ENCODE assay signal across 23 mouse cellular contexts in the genomic region with DNA sequence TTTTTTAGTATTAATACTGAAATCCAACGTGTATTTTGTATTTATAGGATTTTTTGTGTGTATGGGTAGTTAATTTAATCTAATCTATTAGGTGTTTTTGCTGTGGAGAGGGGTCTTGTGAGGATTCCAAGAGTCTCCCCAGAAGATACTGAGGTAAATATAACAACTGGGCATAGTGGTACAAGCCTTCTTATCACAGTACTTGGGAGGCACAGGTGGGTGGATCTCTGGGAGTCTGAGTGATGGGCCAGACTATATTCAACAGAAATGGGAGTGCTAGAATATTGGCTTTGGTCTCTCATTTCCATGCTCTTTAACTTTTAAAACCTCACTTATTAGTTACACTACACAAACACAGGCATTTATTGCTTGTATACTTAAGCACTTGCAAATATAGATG. TPM values are rescaled to one million over a fixed set of nuclear protein-coding genes. Genes with fewer than 3 reads are reported as not detected.
DNase-seq lines count a peak whose midpoint lies in the region; ATAC-seq and TF ChIP-seq lines count a peak whose summit lies in the region.
"Had no signal": no experiment of that assay in that cellular context is flagged by ENCODE, and none has a peak within 500 bp of the region (broad histone marks: within the 10 kb centered on the region; RNA-seq: fewer than 3 reads in every experiment).

No protein-coding gene starts in this region.

- no peak for TF ChIP-seq EP300 in stomach, postnatal 0 days (optimal IDR thresholded peaks at IDR 0.05)
- TF ChIP-seq EP300 in heart, adult 2 months (IDR thresholded peaks at IDR 0.05; ENCODE audit: insufficient read depth, low read depth, low read length), result no peak

- no peak overlapping the region for H3K4me3 ChIP-seq in stomach, embryonic 15.5 days (replicated peaks)
- H3K4me3 ChIP-seq in stomach, postnatal 0 days (ENCODE audit: low read depth, low read length), result no peak overlapping the region
- H3K4me3 ChIP-seq in liver, embryonic 11.5 days (ENCODE audit: low read depth, low read length), result no peak overlapping the region
- H3K4me3 ChIP-seq in liver, embryonic 15.5 days (replicated peaks), result 0 out of 2 replicates have a peak overlapping the region, but pooled peaks have one; percentile 1
- H3K4me3 ChIP-seq in heart, adult 2 months, result no peak overlapping the region
- H3K4me3 ChIP-seq: embryonic facial prominence, embryonic 10.5 days; forebrain, embryonic 12.5 days; heart, embryonic 10.5 days; hindbrain, embryonic 13.5 days had no signal

- H3K79me2 ChIP-seq in heart, adult 2 months (replicated peaks; ENCODE audit: control insufficient read depth, insufficient read depth, low read length), result no peaks in the 10 kb centered on the region

- H3K9me3 ChIP-seq in stomach, embryonic 15.5 days, result no peaks in the 10 kb centered on the region
- no peaks in the 10 kb centered on the region for H3K9me3 ChIP-seq in stomach, postnatal 0 days (ENCODE audit: control insufficient read depth, low read length)
- no peaks in the 10 kb centered on the region for H3K9me3 ChIP-seq in liver, embryonic 11.5 days (ENCODE audit: control insufficient read depth, low read length)
- H3K9me3 ChIP-seq in liver, embryonic 15.5 days (replicated peaks), result no peaks in the 10 kb centered on the region
- H3K9me3 ChIP-seq: embryonic facial prominence, embryonic 10.5 days; forebrain, embryonic 12.5 days; G1E; heart, embryonic 10.5 days; hindbrain, embryonic 13.5 days had no signal

- DNase-seq in stomach, postnatal 0 days (ENCODE audit: low spot score), result no peak
- no peak for DNase-seq in liver, embryonic 11.5 days (ENCODE audit: low spot score)
- DNase-seq in gastrocnemius, postnatal 25 days, result no peak
- DNase-seq in heart, adult 2 months, result no peak
- no peak for DNase-seq in cerebellum, adult 11 months
- DNase-seq: adrenal gland, adult 8-10 months; adrenal gland, postnatal 36 days; B cell, adult 2 months; cerebellum, adult 18-20 months; cerebellum, postnatal 10 days; gastrocnemius, postnatal 36 days; heart, postnatal 10 days had no signal

- no peaks in the 10 kb centered on the region for H3K27me3 ChIP-seq in stomach, embryonic 15.5 days (replicated peaks)
- no peaks in the 10 kb centered on the region for H3K27me3 ChIP-seq in stomach, postnatal 0 days (ENCODE audit: control insufficient read depth, insufficient read depth, low read length)
- H3K27me3 ChIP-seq in liver, embryonic 11.5 days (replicated peaks; ENCODE audit: control insufficient read depth, insufficient read depth, low read length), result no peaks in the 10 kb centered on the region
- no peaks in the 10 kb centered on the region; the same call in 1 of the 2 replicates for H3K27me3 ChIP-seq in liver, embryonic 15.5 days
- H3K27me3 ChIP-seq in heart, adult 2 months (ENCODE audit: control insufficient read depth, insufficient read depth, low read length), result no peaks in the 10 kb centered on the region
- H3K27me3 ChIP-seq: forebrain, embryonic 12.5 days; hindbrain, embryonic 13.5 days had no signal

- H3K4me1 ChIP-seq in stomach, embryonic 15.5 days, result no peaks in the 10 kb centered on the region
- no peaks in the 10 kb centered on the region for H3K4me1 ChIP-seq in stomach, postnatal 0 days (replicated peaks; ENCODE audit: control insufficient read depth, insufficient read depth)
- peaks cover 7% of the 10 kb centered on the region for H3K4me1 ChIP-seq in liver, embryonic 11.5 days (replicated peaks; ENCODE audit: control insufficient read depth, insufficient read depth, low read length)
- H3K4me1 ChIP-seq in liver, embryonic 15.5 days (replicated peaks), result peaks cover 27% of the 10 kb centered on the region
- H3K4me1 ChIP-seq in heart, adult 2 months (ENCODE audit: control insufficient read depth, insufficient read depth, low read length), result no peaks in the 10 kb centered on the region
- H3K4me1 ChIP-seq: forebrain, embryonic 12.5 days; hindbrain, embryonic 13.5 days had no signal

- no peak for TF ChIP-seq POLR2A in heart, adult 2 months (IDR thresholded peaks at IDR 0.05; ENCODE audit: insufficient read depth, low read depth, low read length)

- no peak overlapping the region for H3K9ac ChIP-seq in stomach, embryonic 15.5 days
- H3K9ac ChIP-seq in stomach, postnatal 0 days (ENCODE audit: low read length), result no peak overlapping the region
- H3K9ac ChIP-seq in liver, embryonic 11.5 days (ENCODE audit: low read depth, low read length), result no peak overlapping the region
- no peak overlapping the region for H3K9ac ChIP-seq in liver, embryonic 15.5 days
- H3K9ac ChIP-seq in heart, adult 2 months (ENCODE audit: low read depth, low read length), result no peak overlapping the region
- H3K9ac ChIP-seq: hindbrain, embryonic 13.5 days had no signal

- no peak overlapping the region for H3K27ac ChIP-seq in stomach, embryonic 15.5 days
- H3K27ac ChIP-seq in stomach, postnatal 0 days (replicated peaks), result no peak overlapping the region
- H3K27ac ChIP-seq in liver, embryonic 11.5 days (ENCODE audit: low read depth, low read length), result 0 out of 2 replicates have a peak overlapping the region, but pooled peaks have one; percentile 25
- peak overlapping the region; percentile 78 for H3K27ac ChIP-seq in liver, embryonic 15.5 days (replicated peaks)
- no peak overlapping the region for H3K27ac ChIP-seq in heart, adult 2 months
- H3K27ac ChIP-seq: embryonic facial prominence, embryonic 10.5 days; forebrain, embryonic 12.5 days; hindbrain, embryonic 13.5 days; hindbrain, postnatal 0 days had no signal

- TF ChIP-seq CTCF in stomach, postnatal 0 days (IDR thresholded peaks at IDR 0.05; ENCODE audit: low read depth), result no peak
- no peak for TF ChIP-seq CTCF in heart, adult 2 months (IDR thresholded peaks at IDR 0.05)

- H3K36me3 ChIP-seq in stomach, embryonic 15.5 days, result no peaks in the 10 kb centered on the region
- H3K36me3 ChIP-seq in stomach, postnatal 0 days (ENCODE audit: control insufficient read depth, insufficient read depth, low read length), result no peaks in the 10 kb centered on the region
- no peaks in the 10 kb centered on the region for H3K36me3 ChIP-seq in liver, embryonic 11.5 days (ENCODE audit: control insufficient read depth, insufficient read depth, low read length)
- H3K36me3 ChIP-seq in liver, embryonic 15.5 days (replicated peaks), result no peaks in the 10 kb centered on the region
- H3K36me3 ChIP-seq in heart, adult 2 months (ENCODE audit: control insufficient read depth, insufficient read depth, low read length), result no peaks in the 10 kb centered on the region
- H3K36me3 ChIP-seq: embryonic facial prominence, embryonic 10.5 days; forebrain, embryonic 12.5 days; G1E; heart, embryonic 10.5 days; hindbrain, embryonic 13.5 days had no signal

- ATAC-seq in stomach, embryonic 15.5 days (ENCODE audit: insufficient read depth, low FRiP score, low read depth), result peak; percentile 63; the same call in 1 of the 2 replicates
- ATAC-seq in stomach, postnatal 0 days (ENCODE audit: low FRiP score, low TSS enrichment), result no peak
- ATAC-seq in liver, embryonic 11.5 days (replicated peaks; ENCODE audit: low FRiP score), result peak; percentile 85
- peak; percentile 96 for ATAC-seq in liver, embryonic 15.5 days (ENCODE audit: insufficient read depth)
- ATAC-seq: CD4-positive, CD25-positive, alpha-beta regulatory T cell, adult 4 months; forebrain, embryonic 16.5 days; hindbrain, postnatal 0 days had no signal

- intact Hi-C loops in heart, adult 2 months (cut with DNase I), result loop anchor here (5.0 kb wide), 1 partner anchor 36 kb away; the partner anchor contains the start of gene Arrb1

- 36% methylated on average over 1 of the region's 1 CpGs for WGBS in stomach, embryonic 15.5 days
- 49% methylated on average over 1 of the region's 1 CpGs for WGBS in stomach, postnatal 0 days
- WGBS in liver, embryonic 11.5 days, result 52% methylated on average over 1 of the region's 1 CpGs
- 46% methylated on average over 1 of the region's 1 CpGs for WGBS in liver, embryonic 15.5 days (ENCODE audit: insufficient replicate concordance)
- WGBS in heart, adult 2 months, result 47% methylated on average over 1 of the region's 1 CpGs

- H3K4me2 ChIP-seq in stomach, embryonic 15.5 days, result no peak overlapping the region
- no peak overlapping the region for H3K4me2 ChIP-seq in stomach, postnatal 0 days (replicated peaks; ENCODE audit: low read depth)
- no peak overlapping the region for H3K4me2 ChIP-seq in liver, embryonic 11.5 days
- peak overlapping the region; percentile 48 for H3K4me2 ChIP-seq in liver, embryonic 15.5 days
- H3K4me2 ChIP-seq: forebrain, embryonic 12.5 days; hindbrain, embryonic 13.5 days had no signal

RNA-seq across cellular contexts. Expression of gene Rps3, which starts 17.6 kb away (rescaled TPM):
- polyA plus RNA-seq in stomach, embryonic 15.5 days (2015; fragmentation: Nextera tagmentation; extraction: Ambion mirVana), result 765 and 776 TPM in 2 replicates
- polyA plus RNA-seq in stomach, postnatal 0 days (2015; fragmentation: Nextera tagmentation; extraction: Ambion mirVana), result 688 and 733 TPM in 2 replicates
- 934 and 944 TPM in 2 replicates for polyA plus RNA-seq in liver, embryonic 11.5 days (2014; fragmentation: Nextera tagmentation; extraction: Ambion mirVana)
- 380 and 449 TPM in 2 replicates for polyA plus RNA-seq in liver, embryonic 15.5 days (2015; fragmentation: Nextera tagmentation; extraction: Ambion mirVana)
- 100 to 1,000 TPM; 239 to 240 TPM for total RNA-seq in gastrocnemius, postnatal 25 days (2021)
- 100 to 1,000 TPM; 316 to 361 TPM for total RNA-seq in heart, adult 2 months (2021)
- polyA plus RNA-seq in heart, adult 2 months (2012; rRNA removed), result 196 and 320 TPM in 2 replicates

RNA-seq across cellular contexts. Expression of gene Arrb1, which starts 34.1 kb away (rescaled TPM):
- 11.4 and 13.5 TPM in 2 replicates for polyA plus RNA-seq in stomach, embryonic 15.5 days (2015; fragmentation: Nextera tagmentation; extraction: Ambion mirVana)
- polyA plus RNA-seq in stomach, postnatal 0 days (2015; fragmentation: Nextera tagmentation; extraction: Ambion mirVana), result 3.6 and 4.4 TPM in 2 replicates
- polyA plus RNA-seq in liver, embryonic 11.5 days (2014; fragmentation: Nextera tagmentation; extraction: Ambion mirVana), result 27.9 and 28.9 TPM in 2 replicates
- polyA plus RNA-seq in liver, embryonic 15.5 days (2015; fragmentation: Nextera tagmentation; extraction: Ambion mirVana), result 97.2 and 101 TPM in 2 replicates
- total RNA-seq in gastrocnemius, postnatal 25 days (2021), result 10 to 100 TPM; 12.4 to 15.6 TPM
- total RNA-seq in heart, adult 2 months (2021), result 10 to 100 TPM; 15.6 to 22.4 TPM
- polyA plus RNA-seq in heart, adult 2 months (2012; rRNA removed), result 16.1 and 22.5 TPM in 2 replicates

RNA-seq across cellular contexts. Expression of gene Klhl35, which starts 35.3 kb away (rescaled TPM):
- 0.58 and 0.78 TPM in 2 replicates for polyA plus RNA-seq in stomach, embryonic 15.5 days (2015; fragmentation: Nextera tagmentation; extraction: Ambion mirVana)
- 0.97 and 1.3 TPM in 2 replicates for polyA plus RNA-seq in stomach, postnatal 0 days (2015; fragmentation: Nextera tagmentation; extraction: Ambion mirVana)
- 0.23 and 0.32 TPM in 2 replicates for polyA plus RNA-seq in liver, embryonic 11.5 days (2014; fragmentation: Nextera tagmentation; extraction: Ambion mirVana)
- polyA plus RNA-seq in liver, embryonic 15.5 days (2015; fragmentation: Nextera tagmentation; extraction: Ambion mirVana), result 0.06 and 0.09 TPM in 2 replicates
- not detected for total RNA-seq in gastrocnemius, postnatal 25 days (2021)
- total RNA-seq in heart, adult 2 months (2021), result under 1 TPM in 1 of 2 experiments, not detected in 1; 0.13 TPM
- 0.12 and 0.43 TPM in 2 replicates for polyA plus RNA-seq in heart, adult 2 months (2012; rRNA removed)
- total RNA-seq: G1E; gastrocnemius, postnatal 36 days; hematopoietic stem cell, adult 5-6 weeks had no signal
- polyA plus RNA-seq: CD4-positive, CD25-positive, alpha-beta regulatory T cell, adult 4 months; G1E had no signal

Comparison
In these comparisons a context has a peak if more than half of its experiments do, and no peak if none do; other contexts are left out.
1. H3K27ac ChIP-seq: peak in liver, embryonic 11.5 days (single experiment) and liver, embryonic 15.5 days (single experiment); none in stomach, embryonic 15.5 days (single experiment), stomach, postnatal 0 days (single experiment) and heart, adult 2 months (single experiment).